Mouse (Mus musculus) G1E (cell line): Measurements from ENCODE around the gene Alpl.

Experiments used
- CTCF ChIP-seq: IDR thresholded peaks from 2 replicates; pipeline ENCODE4 v1.5.1; 2012; ENCODE audit warnings: low read depth, low read length, inconsistent platforms, mixed read lengths
- GATA1 ChIP-seq: IDR thresholded peaks from 2 replicates; pipeline ENCODE4 v1.6.1; 2012; ENCODE audit warnings: borderline replicate concordance, low read length, inconsistent platforms, mixed read lengths
- GATA2 ChIP-seq: IDR thresholded peaks from 2 replicates; pipeline ENCODE4 v1.6.1; 2012; ENCODE audit warnings: low read depth, low read length, inconsistent platforms, borderline replicate concordance
- TAL1 ChIP-seq: conservative IDR thresholded peaks from 2 replicates; pipeline ENCODE4 v1.6.1; 2012; ENCODE audit warnings: low read depth, low read length, inconsistent platforms, mixed read lengths

GRCm38 (mm10) chr4:137695300-137695699 is 100.9 kb downstream of the Alpl start:
- TF ChIP-seq CTCF (no peak), TAL1 (no peak), GATA2 (no peak), GATA1 (no peak)
